Mouse (Mus musculus) testis, postnatal 10 days (tissue): ENCODE data around the gene Tstd2.
A peak's percentile ranks its signal among the peaks of the same experiment; 100 is the strongest.

Source experiments
- DNase-seq: peaks from one replicate; pipeline ENCODE4 v3.0.0; 2021; ENCODE audit warnings: low spot score

Gene Tstd2

GRCm38 (mm10) chr4:46119514-46120094 is 18.9 kb downstream of the Tstd2 start:
- DNase-seq = no peak

- DNase-seq = no peak
Measured at GRCm38 (mm10) chr4:46117536-46117935, 21.0 kb downstream of the Tstd2 start.

GRCm38 (mm10) chr4:46116544-46117175 is 21.8 kb downstream of the Tstd2 start:
- peak; percentile 55 for DNase-seq

- no peak for DNase-seq
Measured at GRCm38 (mm10) chr4:46115308-46115707, 23.2 kb downstream of the Tstd2 start.

- DNase-seq = no peak
Measured at GRCm38 (mm10) chr4:46111361-46111760, 27.1 kb downstream of the Tstd2 start.

GRCm38 (mm10) chr4:46110084-46110483 is 28.4 kb downstream of the Tstd2 start:
- DNase-seq = no peak

- DNase-seq = no peak
Measured at GRCm38 (mm10) chr4:46102078-46102769, 36.3 kb downstream of the Tstd2 start.

GRCm38 (mm10) chr4:46101211-46101711 is 37.2 kb downstream of the Tstd2 start:
- DNase-seq = no peak

GRCm38 (mm10) chr4:46100539-46100938 is 38.0 kb downstream of the Tstd2 start:
- no peak for DNase-seq

- no peak for DNase-seq
Measured at GRCm38 (mm10) chr4:46099132-46099531, 39.4 kb downstream of the Tstd2 start.

- DNase-seq = no peak
Measured at GRCm38 (mm10) chr4:46097591-46097990, 40.9 kb downstream of the Tstd2 start.

GRCm38 (mm10) chr4:46096546-46096945 is 41.9 kb downstream of the Tstd2 start:
- DNase-seq = no peak

- DNase-seq = no peak
Measured at GRCm38 (mm10) chr4:46095826-46096159, 42.7 kb downstream of the Tstd2 start.

- DNase-seq = no peak
Measured at GRCm38 (mm10) chr4:46094916-46095825, 43.3 kb downstream of the Tstd2 start.

- DNase-seq = no peak
Measured at GRCm38 (mm10) chr4:46092429-46093076, 45.9 kb downstream of the Tstd2 start.

- DNase-seq = no peak
Measured at GRCm38 (mm10) chr4:46089524-46090125, 48.9 kb downstream of the Tstd2 start.

- no peak for DNase-seq
Measured at GRCm38 (mm10) chr4:46087852-46088251, 50.6 kb downstream of the Tstd2 start.

GRCm38 (mm10) chr4:46087427-46087771 is 51.1 kb downstream of the Tstd2 start:
- no peak for DNase-seq

GRCm38 (mm10) chr4:46086718-46087426 is 51.6 kb downstream of the Tstd2 start:
- no peak for DNase-seq

- DNase-seq = no peak
Measured at GRCm38 (mm10) chr4:46085223-46085811, 53.2 kb downstream of the Tstd2 start.
